Mouse (Mus musculus) cortical plate, adult 2 months (tissue): ENCODE measurements at regions not wholly inside any gene's neighbourhood (a gene's known extent, or its start where the extent isn't known, plus 50 kb on each side); places are given as distances from the start of the nearest gene placed in this dataset.

Experiments used
- H3K27ac ChIP-seq: fragments of 200-500 bp; 2 replicates; pipeline ENCODE4 v1.5.1; 2012; ENCODE audit warnings: low read length, control low read depth, inconsistent platforms; ENCODE audit not compliant: insufficient read depth
- H3K4me1 ChIP-seq: fragments of 200-500 bp; 2 replicates; pipeline ENCODE4 v1.6.1; 2011; ENCODE audit warnings: low read length; ENCODE audit not compliant: control insufficient read depth, insufficient read depth
- H3K4me3 ChIP-seq: fragments of 200-500 bp; 2 replicates; pipeline ENCODE4 v1.5.1; 2011; ENCODE audit warnings: mild to moderate bottlenecking, low read length, control low read depth; ENCODE audit not compliant: insufficient read depth
- CTCF ChIP-seq: fragments of 200-500 bp; IDR thresholded peaks from 2 replicates; pipeline ENCODE4 v1.5.1; 2011; ENCODE audit warnings: mild to moderate bottlenecking, control low read depth, low read length; ENCODE audit not compliant: insufficient read depth; ENCODE audit errors: extremely low read depth
- POLR2A ChIP-seq: fragments of 200-500 bp; IDR thresholded peaks from 2 replicates; pipeline ENCODE4 v1.6.1; 2011; ENCODE audit warnings: mild to moderate bottlenecking, low read length, control low read depth; ENCODE audit not compliant: insufficient read depth; ENCODE audit errors: extremely low read depth

- TF ChIP-seq POLR2A = no peak
- no peak for TF ChIP-seq CTCF
Measured at GRCm38 (mm10) chr2:105495796-105496195, 96.7 kb upstream of the Rcn1 start.

GRCm38 (mm10) chr2:105504197-105504596 is 105.1 kb upstream of the Rcn1 start:
- Histone ChIP-seq H3K27ac (no peak overlapping the region), H3K4me1 (no peaks in the 10 kb centered on the region), H3K4me3 (no peak overlapping the region)
- TF ChIP-seq POLR2A = no peak
- TF ChIP-seq CTCF = no peak

More at GRCm38 (mm10) chr2:105495796-105496195, 96.7 kb upstream of the Rcn1 start:
- H3K4me3 ChIP-seq = no peak overlapping the region
- H3K4me1 ChIP-seq = no peaks in the 10 kb centered on the region
- no peak overlapping the region for H3K27ac ChIP-seq

GRCm38 (mm10) chr2:105505554-105505953 is 106.4 kb upstream of the Rcn1 start:
- H3K4me3 ChIP-seq = no peak overlapping the region
- TF ChIP-seq POLR2A (no peak), CTCF (no peak)
- H3K4me1 ChIP-seq = no peaks in the 10 kb centered on the region
- H3K27ac ChIP-seq = no peak overlapping the region

DNA sequence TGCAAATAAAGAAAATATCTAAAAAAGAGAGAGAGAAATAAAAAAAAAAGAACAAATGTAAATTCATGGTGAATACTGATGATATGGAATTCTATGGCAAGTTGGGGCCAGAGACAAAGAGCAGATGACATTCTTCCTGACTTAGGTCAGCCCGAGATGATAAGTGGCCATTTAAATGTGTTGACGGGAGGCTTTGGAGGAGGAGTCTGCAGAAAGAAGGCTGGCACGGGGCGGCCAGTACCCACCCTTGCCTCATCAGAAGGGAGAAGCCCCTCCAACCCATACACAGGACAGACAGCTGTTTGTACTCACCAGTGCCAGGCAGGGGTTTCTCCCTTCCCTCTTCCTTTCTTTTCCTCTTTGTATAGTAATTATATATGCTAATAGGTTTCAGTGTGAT is 108.0 kb upstream of the Rcn1 start:
- no peaks in the 10 kb centered on the region for H3K4me1 ChIP-seq
- TF ChIP-seq POLR2A (no peak), CTCF (no peak)
- no peak overlapping the region for H3K4me3 ChIP-seq
- H3K27ac ChIP-seq = no peak overlapping the region

GRCm38 (mm10) chr2:105510816-105511215 is 111.7 kb upstream of the Rcn1 start:
- no peak for TF ChIP-seq POLR2A
- no peak for TF ChIP-seq CTCF
- Histone ChIP-seq H3K4me3 (no peak overlapping the region), H3K27ac (no peak overlapping the region), H3K4me1 (no peaks in the 10 kb centered on the region)

GRCm38 (mm10) chr2:105511690-105512089 is 112.6 kb upstream of the Rcn1 start:
- TF ChIP-seq CTCF (no peak), POLR2A (no peak)
- Histone ChIP-seq H3K27ac (no peak overlapping the region), H3K4me3 (no peak overlapping the region), H3K4me1 (no peaks in the 10 kb centered on the region)

- H3K27ac ChIP-seq = no peak overlapping the region
- H3K4me3 ChIP-seq = no peak overlapping the region
- no peaks in the 10 kb centered on the region for H3K4me1 ChIP-seq
- TF ChIP-seq CTCF = no peak
- no peak for TF ChIP-seq POLR2A
Measured at GRCm38 (mm10) chr2:105514226-105514625, 115.1 kb upstream of the Rcn1 start.

GRCm38 (mm10) chr2:105514881-105515280 is 115.8 kb upstream of the Rcn1 start:
- no peak overlapping the region for H3K4me3 ChIP-seq

DNA sequence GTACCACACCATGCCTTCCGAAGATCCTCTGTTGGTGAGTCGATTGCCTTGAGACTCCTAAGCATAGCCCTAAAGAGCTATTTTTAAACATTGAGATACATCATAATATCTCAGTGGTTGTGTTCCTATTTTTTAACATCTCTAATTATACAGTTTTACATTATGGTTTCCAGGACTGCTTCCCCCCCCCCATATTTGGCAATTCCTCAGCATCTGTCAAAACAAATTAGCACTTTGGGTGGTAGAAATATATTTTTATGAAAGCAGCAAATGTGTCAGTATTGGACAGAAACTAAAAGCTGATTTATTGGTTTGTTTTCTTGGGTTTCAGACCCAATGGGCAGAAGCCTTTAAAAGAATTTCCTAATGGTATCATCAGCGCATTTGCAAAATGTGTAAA is 116.2 kb upstream of the Rcn1 start:
- H3K4me1 ChIP-seq = no peaks in the 10 kb centered on the region
- H3K4me3 ChIP-seq = no peak overlapping the region
- TF ChIP-seq POLR2A (no peak), CTCF (no peak)
- no peak overlapping the region for H3K27ac ChIP-seq

More at GRCm38 (mm10) chr2:105514881-105515280, 115.8 kb upstream of the Rcn1 start:
- no peak for TF ChIP-seq POLR2A
- no peak for TF ChIP-seq CTCF
- Histone ChIP-seq H3K4me1 (no peaks in the 10 kb centered on the region), H3K27ac (no peak overlapping the region)

- TF ChIP-seq POLR2A (no peak), CTCF (no peak)
- Histone ChIP-seq H3K27ac (no peak overlapping the region), H3K4me1 (no peaks in the 10 kb centered on the region), H3K4me3 (no peak overlapping the region)
Measured at GRCm38 (mm10) chr2:105516267-105517133, 117.4 kb upstream of the Rcn1 start.

DNA sequence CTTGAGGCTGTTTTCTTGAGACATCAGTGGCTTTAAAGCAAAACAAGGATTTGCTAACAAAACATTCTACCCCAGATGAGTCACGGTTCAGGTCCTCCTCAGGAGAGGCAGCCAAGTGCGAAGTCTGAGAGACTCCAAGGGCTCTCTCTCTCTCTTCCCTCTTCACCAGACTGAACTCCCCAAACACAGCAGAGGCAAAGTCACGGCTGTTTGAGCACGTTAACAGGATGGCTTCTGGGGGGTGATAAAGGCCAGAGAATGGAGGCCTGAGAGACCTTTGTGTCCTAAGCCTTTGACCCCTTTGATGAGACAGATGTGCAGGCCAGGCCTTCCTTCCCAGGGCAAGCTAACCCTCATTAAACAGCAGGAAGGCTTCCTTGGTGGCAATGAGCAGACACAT is 122.7 kb upstream of the Rcn1 start:
- H3K4me3 ChIP-seq = no peak overlapping the region
- no peak overlapping the region for H3K27ac ChIP-seq
- H3K4me1 ChIP-seq = no peaks in the 10 kb centered on the region
- TF ChIP-seq CTCF (no peak), POLR2A (no peak)
